Mouse (Mus musculus): ENCODE measurements around the gene Poc1a.

The Poc1a gene

DNA sequence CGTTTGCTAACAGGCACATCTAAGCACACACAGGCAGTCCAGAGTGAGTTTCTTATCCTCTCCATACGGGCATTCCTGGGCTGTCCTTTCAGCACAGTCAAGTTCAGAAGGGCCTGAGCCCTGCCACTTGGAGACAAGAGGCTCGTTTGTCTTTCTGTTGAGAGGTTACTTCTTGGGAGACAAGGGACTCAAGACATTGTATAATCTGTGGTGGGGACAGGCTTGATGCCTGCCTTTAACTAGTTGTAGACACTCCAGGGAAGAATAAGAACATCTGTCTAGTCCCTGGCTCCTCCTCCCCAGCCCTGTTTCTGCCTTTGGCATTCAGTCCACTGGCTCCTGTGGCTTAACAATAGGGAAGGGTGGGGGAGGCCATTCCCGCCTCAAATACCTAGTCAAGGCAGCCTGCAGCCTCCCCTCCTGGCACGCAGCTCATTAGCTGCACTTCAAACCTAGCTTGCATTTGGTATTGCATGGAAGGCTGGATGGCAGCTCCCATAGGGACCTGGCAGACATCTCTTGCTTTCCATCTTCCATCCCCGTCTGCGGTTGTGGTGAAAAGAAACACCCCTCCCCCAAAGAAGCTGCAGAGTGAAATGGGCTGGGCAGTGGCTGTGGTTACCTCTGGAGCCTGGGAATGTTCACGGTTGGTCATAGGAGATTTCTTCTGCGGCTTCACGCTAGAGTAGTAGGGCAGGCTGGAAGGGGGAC is 57.8 kb downstream of the Poc1a start:
- DNase-seq (ENCODE audit: low spot score in 2 of 2): no peak

DNA sequence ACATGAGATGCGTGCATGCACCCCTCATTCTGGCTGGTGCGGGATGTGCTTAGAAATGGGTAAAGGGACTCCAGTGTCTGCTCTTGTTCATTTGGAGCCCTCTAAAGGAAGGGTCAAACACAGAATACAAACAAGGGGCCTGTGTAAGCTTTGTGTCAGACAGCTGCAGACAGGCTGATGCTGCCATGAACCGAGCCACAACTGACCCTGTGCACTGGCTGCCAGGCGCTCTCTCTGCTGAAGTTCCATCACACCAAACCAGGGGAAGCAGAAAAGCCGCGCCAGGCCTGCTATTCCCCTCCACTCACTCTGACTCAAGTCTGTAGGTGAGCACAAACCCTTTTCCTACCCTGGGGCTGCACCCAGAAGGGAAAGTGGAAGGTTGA is 58.3 kb downstream of the Poc1a start:
- no peak for DNase-seq (ENCODE audit: low spot score in 2 of 2)

DNA sequence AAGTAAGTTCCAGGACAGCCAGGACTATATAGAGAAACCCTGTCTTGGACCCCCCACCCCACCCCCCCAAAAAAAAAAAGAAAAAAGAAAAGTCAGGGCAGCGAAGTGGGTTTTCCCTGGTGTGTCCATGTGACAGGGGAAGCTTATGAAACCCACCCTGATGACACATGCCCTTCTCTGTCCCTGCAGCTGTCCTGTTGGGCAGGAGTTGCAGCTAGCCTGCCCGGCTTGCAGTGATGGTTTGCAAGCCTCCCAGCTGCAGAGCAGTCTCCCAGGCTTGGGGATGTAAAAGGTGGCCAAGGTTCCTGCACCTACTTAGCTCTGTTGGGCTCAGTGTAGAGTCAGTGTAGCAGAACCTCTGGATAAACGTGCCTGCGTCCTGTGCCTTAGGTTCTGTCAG is 58.9 kb downstream of the Poc1a start:
- no peak for DNase-seq (ENCODE audit: low spot score in 2 of 2)

DNA sequence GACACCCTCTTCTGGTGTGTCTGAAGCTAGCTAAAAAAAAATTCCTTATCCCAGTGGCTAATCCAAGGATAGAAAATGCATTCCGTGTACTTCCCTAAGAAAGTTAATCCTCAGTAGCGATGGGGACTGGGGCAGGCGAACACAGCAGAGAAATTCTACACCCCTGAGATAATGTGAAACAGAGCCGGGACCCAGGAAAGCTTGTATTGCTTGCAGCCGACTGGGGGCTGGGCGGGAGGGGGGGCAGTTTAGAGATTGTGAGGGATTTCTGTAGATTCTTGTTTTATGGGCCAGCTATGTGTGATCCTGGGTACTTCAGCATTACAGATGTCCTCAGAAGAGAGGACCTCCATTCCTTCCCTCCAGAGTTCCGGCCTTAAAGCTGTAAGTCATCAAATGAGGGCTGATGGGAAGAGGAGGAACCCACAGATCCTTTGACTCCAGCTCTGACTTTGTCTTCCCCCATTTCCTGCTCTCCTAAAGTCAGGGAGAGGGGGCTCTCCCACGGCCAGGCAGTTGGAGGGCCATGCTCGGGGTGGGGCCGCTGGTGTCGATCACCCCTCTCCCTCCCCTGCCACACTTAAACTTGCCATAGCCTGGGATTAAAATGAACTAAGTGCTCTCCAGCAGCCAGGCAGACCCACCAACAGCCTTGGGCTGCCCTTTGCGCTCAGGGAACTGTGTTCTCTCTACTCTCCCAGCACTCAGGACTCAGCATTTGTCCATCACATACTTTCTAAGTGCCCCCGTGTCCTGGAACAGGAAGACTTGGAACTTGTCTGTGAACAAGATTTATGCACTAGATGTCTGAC is 59.8 kb downstream of the Poc1a start:
- no peak for DNase-seq (ENCODE audit: low spot score in 2 of 2)

GRCm38 (mm10) chr9:106341313-106341686 is 60.4 kb downstream of the Poc1a start:
- no peak for DNase-seq (ENCODE audit: low spot score in 2 of 2)

DNA sequence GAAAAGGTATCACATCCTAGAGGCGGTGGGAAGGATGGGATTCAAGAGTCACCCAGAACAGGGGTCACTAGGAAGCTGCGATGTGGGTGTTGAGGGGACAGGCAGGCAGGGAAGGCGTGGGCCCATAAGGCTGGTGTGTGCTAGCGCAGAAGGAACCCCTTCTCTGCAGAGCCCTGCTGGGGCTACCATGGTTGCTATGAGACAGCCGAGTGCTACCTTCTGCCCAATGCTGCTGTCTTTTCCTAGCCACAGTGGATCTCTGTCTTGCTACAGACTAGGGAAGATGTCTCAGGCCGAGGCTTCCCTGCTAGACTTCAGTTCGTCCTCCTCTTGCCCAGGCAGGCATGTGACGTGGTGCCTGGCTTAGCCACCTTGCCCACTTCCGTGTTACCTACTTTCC is 61.7 kb downstream of the Poc1a start:
- DNase-seq (ENCODE audit: low spot score in 2 of 2): no peak

- no peak for DNase-seq (ENCODE audit: low spot score in 2 of 2)
Measured at GRCm38 (mm10) chr9:106345167-106345566, 64.3 kb downstream of the Poc1a start.

DNA sequence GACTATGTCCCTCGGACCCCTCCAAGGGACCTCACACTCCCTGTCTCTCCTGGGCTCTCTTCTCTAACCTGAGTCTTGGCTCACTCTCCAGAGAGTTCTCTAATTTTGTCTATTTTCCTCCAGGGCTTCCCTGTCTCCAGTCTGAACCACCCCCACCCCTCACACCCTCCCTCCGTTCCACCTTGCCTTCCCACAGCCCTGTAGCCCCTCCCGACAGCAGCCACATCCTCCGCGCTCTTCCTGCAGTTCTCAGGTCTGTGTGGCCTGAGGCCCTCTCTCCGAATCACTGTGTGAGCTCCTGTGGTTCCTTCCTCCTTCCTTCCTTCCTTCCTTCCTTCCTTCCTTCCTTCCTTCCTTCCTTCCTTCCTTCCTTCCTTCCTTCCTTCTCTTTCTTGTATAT is 64.8 kb downstream of the Poc1a start:
- no peak for DNase-seq (ENCODE audit: low spot score in 2 of 2)

DNA sequence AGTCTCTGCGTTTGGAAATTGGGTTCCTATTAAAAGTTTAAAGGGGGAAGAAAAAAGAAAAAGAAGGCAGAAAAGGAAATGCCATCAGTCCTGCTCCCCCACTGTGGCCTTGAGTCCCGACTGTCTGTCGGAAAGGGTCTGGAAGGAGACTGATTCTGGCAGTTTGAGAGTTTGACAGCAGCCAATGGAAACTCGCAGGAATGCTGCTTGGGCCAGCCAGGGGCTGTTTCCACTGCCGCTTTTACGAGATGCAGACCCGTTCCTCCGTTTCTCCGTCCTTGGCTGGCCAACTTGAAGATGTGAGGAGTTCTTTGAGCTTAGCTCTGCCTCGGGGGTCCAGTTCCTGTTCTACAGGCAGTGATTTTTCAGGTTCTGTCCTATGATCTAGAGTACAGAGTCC is 67.4 kb downstream of the Poc1a start:
- no peak for DNase-seq (ENCODE audit: low spot score in 2 of 2)

DNA sequence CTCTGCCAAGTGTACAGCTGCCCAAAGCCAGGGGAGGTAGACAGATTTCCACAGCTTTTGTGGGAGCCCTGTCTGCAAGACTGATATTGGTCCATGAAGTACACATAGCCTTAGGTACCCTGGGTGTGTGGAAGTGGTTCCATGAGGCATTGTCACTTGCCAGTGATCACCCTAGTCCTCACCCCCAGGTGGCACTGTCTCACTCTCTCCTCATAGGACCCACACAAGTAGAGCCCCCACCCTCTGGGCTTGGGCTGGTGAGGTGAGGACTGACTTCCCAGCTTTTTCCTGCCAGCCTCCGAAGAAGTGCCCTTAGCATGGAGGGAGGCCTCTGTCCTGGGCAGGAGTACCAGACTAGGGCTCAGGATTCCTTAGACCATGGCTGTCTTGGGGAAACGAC is 68.2 kb downstream of the Poc1a start:
- DNase-seq (ENCODE audit: low spot score in 2 of 2): peak in 1 of 2 experiments; percentile 43

GRCm38 (mm10) chr9:106351178-106351577 is 70.3 kb downstream of the Poc1a start:
- no peak for DNase-seq (ENCODE audit: low spot score in 2 of 2)

GRCm38 (mm10) chr9:106353779-106354178 is 72.9 kb downstream of the Poc1a start:
- no peak for DNase-seq (ENCODE audit: low spot score in 2 of 2)

- no peak for DNase-seq (ENCODE audit: low spot score in 2 of 2)
Measured at GRCm38 (mm10) chr9:106354810-106355209, 73.9 kb downstream of the Poc1a start.

GRCm38 (mm10) chr9:106355217-106355974 is 74.5 kb downstream of the Poc1a start:
- DNase-seq (ENCODE audit: low spot score in 2 of 2): no peak

- DNase-seq (ENCODE audit: low spot score in 2 of 2): no peak
Measured at GRCm38 (mm10) chr9:106355975-106356286, 75.1 kb downstream of the Poc1a start.

DNA sequence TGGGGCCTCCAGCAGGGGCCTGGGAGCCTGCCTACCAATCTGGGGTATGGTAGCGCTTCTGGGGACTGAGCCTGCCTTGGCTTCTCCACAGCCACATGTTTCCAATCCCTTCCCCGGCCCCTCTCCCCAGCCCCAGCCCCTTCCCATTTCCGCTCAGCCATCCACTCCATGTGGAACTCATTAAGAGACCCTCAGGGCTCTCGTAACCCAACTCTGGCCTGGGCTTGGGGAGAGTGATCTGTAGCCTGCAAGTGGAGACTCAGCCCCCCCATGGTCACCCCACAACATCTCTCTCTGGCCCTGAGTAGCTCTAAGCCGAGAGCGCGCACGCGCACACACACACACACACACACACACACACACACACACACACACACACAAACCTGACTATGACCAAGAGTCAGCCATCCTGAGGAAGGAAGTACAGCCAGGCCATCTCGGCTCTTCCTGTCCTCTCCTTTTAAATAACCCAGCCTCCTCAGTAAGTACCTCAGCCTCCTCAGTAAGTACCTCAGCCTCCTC is 75.5 kb downstream of the Poc1a start:
- no peak for DNase-seq (ENCODE audit: low spot score in 2 of 2)

- no peak for DNase-seq (ENCODE audit: low spot score in 2 of 2)
Measured at GRCm38 (mm10) chr9:106357167-106357566, 76.3 kb downstream of the Poc1a start.

DNA sequence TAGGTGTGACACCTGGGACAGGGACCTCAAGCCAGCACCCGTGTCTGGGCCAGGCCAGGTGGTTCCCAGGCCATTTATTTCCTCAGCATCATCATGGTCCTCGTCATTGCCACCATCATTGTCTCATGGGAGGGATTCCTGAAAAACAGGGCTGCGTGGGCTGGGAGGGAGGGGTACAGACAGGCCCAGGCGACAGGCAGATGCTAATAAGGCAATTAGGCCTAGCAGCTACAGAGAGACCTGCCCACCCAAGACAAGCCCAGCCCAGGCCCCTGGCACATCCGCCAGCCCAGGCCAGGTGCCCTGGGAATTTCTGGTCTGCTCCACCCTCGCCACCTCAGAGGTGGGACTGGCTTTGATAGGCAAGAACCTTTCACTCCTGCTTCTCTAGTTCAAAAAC is 78.4 kb downstream of the Poc1a start:
- no peak for DNase-seq (ENCODE audit: low spot score in 2 of 2)

DNA sequence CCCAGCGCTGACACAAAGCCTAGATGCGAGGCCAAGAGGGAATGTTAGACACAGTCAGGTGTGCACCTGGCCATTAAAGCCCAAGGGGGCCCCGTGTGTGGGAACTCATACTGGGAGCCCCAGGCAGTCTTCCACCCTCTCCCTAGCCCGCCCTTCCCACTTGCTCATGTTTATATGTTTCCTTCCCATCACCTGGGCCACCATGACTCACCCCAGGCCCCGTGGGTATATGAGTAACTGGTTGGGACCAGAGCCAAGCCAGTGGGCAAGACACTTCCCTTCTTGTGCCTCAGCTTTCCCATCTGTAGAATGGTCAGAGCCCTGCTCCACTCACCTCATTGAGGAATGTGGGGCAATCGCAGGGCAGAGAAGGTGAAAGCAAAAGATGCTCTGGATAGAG is 80.3 kb downstream of the Poc1a start:
- DNase-seq (ENCODE audit: low spot score in 2 of 2): no peak

GRCm38 (mm10) chr9:106365333-106365732 is 84.5 kb downstream of the Poc1a start:
- no peak for DNase-seq (ENCODE audit: low spot score in 2 of 2)

DNA sequence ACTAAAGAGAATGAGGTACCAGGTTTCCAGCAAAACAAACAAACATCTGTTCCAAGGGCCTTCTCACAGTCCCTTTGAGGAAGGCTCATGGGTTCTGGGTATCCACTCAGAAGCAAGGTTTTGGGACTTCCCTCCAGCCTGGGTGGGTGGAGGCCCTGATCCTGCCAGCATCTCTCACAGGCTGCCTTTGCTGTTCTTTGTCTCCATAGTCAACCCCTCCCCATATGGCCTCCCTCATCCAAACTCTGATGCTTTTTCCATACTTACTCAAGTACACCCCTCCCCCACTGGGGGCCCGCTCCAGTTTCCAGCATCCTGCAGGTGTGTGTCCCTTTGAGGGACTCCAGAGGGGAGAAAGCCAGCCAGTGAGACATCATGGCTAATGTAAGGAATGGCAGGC is 85.3 kb downstream of the Poc1a start:
- no peak for DNase-seq (ENCODE audit: low spot score in 2 of 2)

- no peak for DNase-seq (ENCODE audit: low spot score in 2 of 2)
Measured at GRCm38 (mm10) chr9:106367001-106367400, 86.1 kb downstream of the Poc1a start.
